Mouse (Mus musculus): ENCODE measurements at regions not wholly inside any gene's neighbourhood (a gene's known extent, or its start where the extent isn't known, plus 50 kb on each side); places are given as distances from the start of the nearest gene placed in this dataset.

DNA sequence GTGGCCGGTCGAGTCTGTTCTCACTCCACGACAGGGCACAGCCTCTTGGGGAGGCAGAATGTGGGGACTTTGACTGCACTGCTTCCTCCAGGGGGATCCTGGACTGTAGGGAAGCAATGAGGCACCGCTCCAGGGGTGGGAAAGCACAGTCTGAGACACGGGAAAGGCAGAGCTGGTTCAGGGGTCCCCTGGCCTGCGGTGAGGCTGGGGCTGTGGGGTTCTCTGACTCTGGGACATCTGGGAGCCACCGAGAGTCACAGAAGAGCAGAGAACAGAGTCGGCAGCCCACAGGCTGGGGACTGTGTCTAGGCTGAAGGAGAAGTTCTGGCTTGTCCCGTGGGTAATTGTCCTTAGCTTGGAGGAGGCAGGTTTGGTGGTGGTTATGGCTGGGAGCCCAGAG, 131.9 kb upstream of the Car8 start:
- Histone ChIP-seq H3K9me3 (replicated peaks) (no peaks in the 10 kb centered on the region), H3K27ac (no peak overlapping the region), H3K4me2 (no peak overlapping the region), H3K36me3 (no peaks in the 10 kb centered on the region), H3K4me3 (replicated peaks) (no peak overlapping the region), H3K9ac (no peak overlapping the region), H3K4me1 (no peaks in the 10 kb centered on the region), H3K27me3 (no peaks in the 10 kb centered on the region)
- WGBS = 66% methylated on average over 9 of the region's 9 CpGs
- no peak for ATAC-seq (replicated peaks; ENCODE audit: low FRiP score)

- peak; percentile 70 for ATAC-seq (replicated peaks; ENCODE audit: low FRiP score)
- H3K27ac ChIP-seq = no peak overlapping the region
- no peak overlapping the region for H3K4me2 ChIP-seq
- 62% methylated on average over 13 of the region's 13 CpGs for WGBS
- no peaks in the 10 kb centered on the region for H3K36me3 ChIP-seq
- no peaks in the 10 kb centered on the region for H3K9me3 ChIP-seq (replicated peaks)
- no peak overlapping the region for H3K9ac ChIP-seq
- H3K4me3 ChIP-seq (replicated peaks) = no peak overlapping the region
- H3K4me1 ChIP-seq = no peaks in the 10 kb centered on the region
- H3K27me3 ChIP-seq = no peaks in the 10 kb centered on the region
These were observed 128.8 kb upstream of the Car8 start for GRCm38 (mm10) chr4:8367487-8368276.

GRCm38 (mm10) chr4:8366978-8367377, 128.1 kb upstream of the Car8 start:
- H3K27me3 ChIP-seq = no peaks in the 10 kb centered on the region
- no peak overlapping the region for H3K9ac ChIP-seq
- ATAC-seq (replicated peaks; ENCODE audit: low FRiP score) = no peak
- H3K4me1 ChIP-seq = no peaks in the 10 kb centered on the region
- H3K4me3 ChIP-seq (replicated peaks) = no peak overlapping the region
- H3K4me2 ChIP-seq = no peak overlapping the region
- 85% methylated on average over 4 of the region's 4 CpGs for WGBS
- H3K27ac ChIP-seq = no peak overlapping the region
- H3K9me3 ChIP-seq (replicated peaks) = no peaks in the 10 kb centered on the region
- no peaks in the 10 kb centered on the region for H3K36me3 ChIP-seq

- H3K27ac ChIP-seq = no peak overlapping the region
- no peaks in the 10 kb centered on the region for H3K27me3 ChIP-seq
- H3K36me3 ChIP-seq = no peaks in the 10 kb centered on the region
- no peak overlapping the region for H3K4me3 ChIP-seq (replicated peaks)
- no peak overlapping the region for H3K9ac ChIP-seq
- no peaks in the 10 kb centered on the region for H3K9me3 ChIP-seq (replicated peaks)
- H3K4me2 ChIP-seq = no peak overlapping the region
- H3K4me1 ChIP-seq = no peaks in the 10 kb centered on the region
- ATAC-seq (replicated peaks; ENCODE audit: low FRiP score) = no peak
- WGBS = 75% methylated on average over 4 of the region's 4 CpGs
These were observed 123.6 kb upstream of the Car8 start for GRCm38 (mm10) chr4:8362409-8362808.

- no peak overlapping the region for H3K27ac ChIP-seq
- H3K9me3 ChIP-seq (replicated peaks) = no peaks in the 10 kb centered on the region
- H3K27me3 ChIP-seq = no peaks in the 10 kb centered on the region
- no peaks in the 10 kb centered on the region for H3K36me3 ChIP-seq
- H3K4me2 ChIP-seq = no peak overlapping the region
- no peak overlapping the region for H3K4me3 ChIP-seq (replicated peaks)
- ATAC-seq (replicated peaks; ENCODE audit: low FRiP score) = no peak
- H3K4me1 ChIP-seq = no peaks in the 10 kb centered on the region
- WGBS = 54% methylated on average over 2 of the region's 2 CpGs
- no peak overlapping the region for H3K9ac ChIP-seq
These were observed 123.1 kb upstream of the Car8 start for GRCm38 (mm10) chr4:8361931-8362330.

DNA sequence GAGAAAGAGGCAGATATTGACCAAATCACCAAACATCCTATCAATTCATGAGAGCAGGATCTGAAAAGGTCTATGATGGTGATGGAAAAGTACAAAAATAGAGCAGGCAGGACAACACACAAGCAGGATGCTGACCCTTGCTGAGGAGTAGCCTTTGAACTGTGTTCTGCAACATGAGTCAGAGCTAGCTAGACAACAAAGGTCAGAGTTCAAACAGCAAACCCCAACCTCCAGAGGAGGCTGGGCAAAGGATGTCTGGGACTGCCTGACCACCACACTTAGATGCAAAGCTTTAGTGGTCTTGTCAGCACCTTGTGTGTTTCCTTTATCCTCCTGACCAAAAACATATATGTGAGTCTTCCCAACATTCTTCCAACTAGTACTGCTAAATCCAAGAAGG, 122.5 kb upstream of the Car8 start:
- Histone ChIP-seq H3K4me2 (no peak overlapping the region), H3K9ac (no peak overlapping the region), H3K27me3 (no peaks in the 10 kb centered on the region), H3K27ac (no peak overlapping the region), H3K9me3 (replicated peaks) (no peaks in the 10 kb centered on the region), H3K4me1 (no peaks in the 10 kb centered on the region), H3K36me3 (no peaks in the 10 kb centered on the region), H3K4me3 (replicated peaks) (no peak overlapping the region)
- ATAC-seq (replicated peaks; ENCODE audit: low FRiP score) = no peak

DNA sequence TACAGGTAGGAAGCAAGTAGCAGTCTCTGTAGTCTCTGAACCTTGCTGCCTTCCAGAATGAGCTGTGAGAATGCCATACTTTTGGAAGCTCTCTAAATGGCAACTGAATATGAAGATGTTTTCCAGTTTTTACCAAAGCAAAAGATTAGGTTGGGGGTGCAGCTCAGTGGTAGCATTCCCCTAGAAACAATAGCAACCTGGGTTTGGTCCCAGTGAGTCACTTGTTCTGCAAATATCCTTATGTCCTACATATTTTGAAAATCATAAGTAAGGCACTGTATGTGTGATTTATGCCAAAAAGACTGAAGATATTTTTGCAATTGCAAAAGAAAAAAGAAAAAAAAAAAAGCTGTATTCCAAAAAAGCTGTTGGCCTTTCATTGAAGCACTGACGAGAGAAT, 118.6 kb upstream of the Car8 start:
- no peaks in the 10 kb centered on the region for H3K4me1 ChIP-seq
- H3K4me3 ChIP-seq (replicated peaks) = no peak overlapping the region
- no peaks in the 10 kb centered on the region for H3K36me3 ChIP-seq
- H3K9me3 ChIP-seq (replicated peaks) = no peaks in the 10 kb centered on the region
- H3K27me3 ChIP-seq = no peaks in the 10 kb centered on the region
- no peak overlapping the region for H3K4me2 ChIP-seq
- 86% methylated on average over 1 of the region's 1 CpGs for WGBS
- no peak overlapping the region for H3K9ac ChIP-seq
- H3K27ac ChIP-seq = no peak overlapping the region
- no peak for ATAC-seq (replicated peaks; ENCODE audit: low FRiP score)

GRCm38 (mm10) chr4:8341928-8342327, 103.1 kb upstream of the Car8 start:
- no peak for ATAC-seq (replicated peaks; ENCODE audit: low FRiP score)
- no peak overlapping the region for H3K4me2 ChIP-seq
- no peaks in the 10 kb centered on the region for H3K27me3 ChIP-seq
- no peaks in the 10 kb centered on the region for H3K36me3 ChIP-seq
- no peak overlapping the region for H3K4me3 ChIP-seq (replicated peaks)
- no peaks in the 10 kb centered on the region for H3K9me3 ChIP-seq (replicated peaks)
- 86% methylated on average over 4 of the region's 4 CpGs for WGBS
- no peaks in the 10 kb centered on the region for H3K4me1 ChIP-seq
- H3K27ac ChIP-seq = no peak overlapping the region
- H3K9ac ChIP-seq = no peak overlapping the region

DNA sequence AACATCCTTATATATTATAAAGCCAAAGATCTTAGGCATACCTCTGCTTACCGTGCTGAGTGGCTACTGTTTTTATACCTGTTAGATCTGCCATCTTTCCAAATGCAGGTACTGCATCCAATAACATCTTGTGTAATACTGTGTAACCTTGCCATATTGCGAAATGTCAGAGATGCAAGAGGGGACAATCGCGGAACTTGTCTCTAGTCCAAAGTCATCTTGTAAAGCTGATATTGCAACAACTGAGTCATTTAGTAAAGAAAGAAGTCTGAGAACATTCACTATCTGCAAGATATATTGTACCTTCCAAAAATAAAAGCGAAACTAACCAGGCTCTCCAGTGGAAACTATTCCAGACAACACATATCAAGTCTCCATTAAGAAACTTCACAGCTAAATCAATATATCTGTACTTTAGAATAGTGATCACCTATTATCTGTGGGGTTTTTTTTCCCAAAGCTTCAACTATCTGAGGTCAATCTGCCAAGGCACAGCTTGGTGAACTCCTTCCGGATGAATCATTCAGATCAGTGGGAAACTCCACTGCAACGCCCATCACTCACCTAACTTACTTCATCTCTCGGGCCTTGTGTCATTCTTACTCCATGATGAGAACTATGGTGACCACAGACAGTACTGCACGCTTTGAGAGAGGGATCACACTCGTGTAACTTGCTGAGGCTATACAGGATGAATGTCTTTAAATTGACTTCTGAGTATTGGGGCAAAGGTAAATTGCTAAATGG, 70.6 kb upstream of the Car8 start:
- no peak overlapping the region for H3K4me2 ChIP-seq
- H3K36me3 ChIP-seq = no peaks in the 10 kb centered on the region
- H3K27ac ChIP-seq = no peak overlapping the region
- no peaks in the 10 kb centered on the region for H3K27me3 ChIP-seq
- H3K9ac ChIP-seq = no peak overlapping the region
- H3K9me3 ChIP-seq (replicated peaks) = no peaks in the 10 kb centered on the region
- H3K4me3 ChIP-seq (replicated peaks) = no peak overlapping the region
- no peaks in the 10 kb centered on the region for H3K4me1 ChIP-seq
- WGBS = 89% methylated on average over 10 of the region's 10 CpGs
- ATAC-seq (replicated peaks; ENCODE audit: low FRiP score) = no peak

DNA sequence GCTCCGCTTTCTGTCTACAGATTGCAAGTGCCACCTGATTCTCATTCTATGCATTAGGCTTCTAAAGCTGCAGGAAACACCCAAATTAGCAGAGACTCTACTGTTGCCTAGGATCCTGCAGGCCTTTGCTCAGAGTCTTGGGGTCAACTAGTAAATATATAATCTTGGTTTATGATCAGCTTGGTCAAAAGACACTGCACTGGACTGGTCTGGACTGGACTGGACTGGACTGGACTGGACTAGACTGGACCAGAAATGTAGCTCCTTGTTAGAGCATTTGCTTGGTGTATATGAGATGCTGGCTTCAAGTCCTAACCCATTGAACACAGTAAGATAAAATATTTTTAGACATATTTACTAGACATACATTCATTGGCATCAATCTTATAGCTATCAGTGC, 53.7 kb upstream of the Car8 start:
- Histone ChIP-seq H3K4me1 (no peaks in the 10 kb centered on the region), H3K4me3 (replicated peaks) (no peak overlapping the region), H3K9ac (no peak overlapping the region), H3K27ac (peak overlapping the region; percentile 70; the same call in 1 of the 2 replicates), H3K4me2 (no peak overlapping the region), H3K27me3 (no peaks in the 10 kb centered on the region), H3K36me3 (no peaks in the 10 kb centered on the region), H3K9me3 (replicated peaks) (no peaks in the 10 kb centered on the region)
- 79% methylated on average over 1 of the region's 1 CpGs for WGBS
- peak; percentile 95 for ATAC-seq (replicated peaks; ENCODE audit: low FRiP score)

- Histone ChIP-seq H3K4me3 (replicated peaks) (no peak overlapping the region), H3K4me2 (no peak overlapping the region), H3K4me1 (no peaks in the 10 kb centered on the region), H3K27me3 (no peaks in the 10 kb centered on the region), H3K36me3 (no peaks in the 10 kb centered on the region), H3K27ac (peak overlapping the region; percentile 70; the same call in 1 of the 2 replicates), H3K9me3 (replicated peaks) (no peaks in the 10 kb centered on the region), H3K9ac (no peak overlapping the region)
- 71% methylated on average over 11 of the region's 11 CpGs for WGBS
- ATAC-seq (replicated peaks; ENCODE audit: low FRiP score) = peak; percentile 34
These were observed 53.0 kb upstream of the Car8 start for GRCm38 (mm10) chr4:8291528-8292492.

DNA sequence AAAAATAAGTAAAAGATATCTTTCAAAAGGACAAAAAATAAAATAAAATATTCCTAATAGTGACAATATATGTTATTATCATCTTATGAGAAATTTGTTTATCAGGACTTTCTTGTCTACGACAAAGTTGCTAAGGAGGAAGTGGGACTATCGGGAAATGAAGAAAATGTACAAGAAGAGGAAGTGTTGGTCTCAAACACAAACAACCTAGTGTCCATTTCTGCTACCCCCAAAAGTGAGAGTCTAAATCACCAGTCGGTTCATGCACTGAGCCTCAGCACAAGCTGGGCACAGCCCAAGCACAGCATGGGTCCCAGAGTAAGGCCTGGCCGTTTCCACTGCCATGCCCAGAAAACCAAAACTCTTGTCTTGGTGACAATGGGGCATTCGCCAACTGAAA, 51.1 kb upstream of the Car8 start:
- H3K36me3 ChIP-seq = no peaks in the 10 kb centered on the region
- no peaks in the 10 kb centered on the region for H3K4me1 ChIP-seq
- 77% methylated on average over 5 of the region's 5 CpGs for WGBS
- H3K9ac ChIP-seq = no peak overlapping the region
- no peak for ATAC-seq (replicated peaks; ENCODE audit: low FRiP score)
- H3K27ac ChIP-seq = no peak overlapping the region
- H3K27me3 ChIP-seq = no peaks in the 10 kb centered on the region
- no peak overlapping the region for H3K4me3 ChIP-seq (replicated peaks)
- no peaks in the 10 kb centered on the region for H3K9me3 ChIP-seq (replicated peaks)
- H3K4me2 ChIP-seq = no peak overlapping the region

Measured in kidney, embryonic 15.5 days (tissue).